Mouse (Mus musculus) myocyte (in vitro differentiated cells): ENCODE results near the gene Il4. TPM values are rescaled to one million over a fixed set of nuclear protein-coding genes. Genes with fewer than 3 reads are reported as not detected.

Experiments
- H3K27me3 ChIP-seq: one replicate; pipeline ENCODE4 v1.6.1; 2011; ENCODE audit not compliant: control insufficient read depth, insufficient read depth, insufficient read length
- H3K36me3 ChIP-seq: one replicate; pipeline ENCODE4 v1.6.1; 2011; ENCODE audit not compliant: control insufficient read depth, insufficient read depth
- H3K4me2 ChIP-seq: one replicate; pipeline ENCODE4 v1.6.1; 2011; ENCODE audit warnings: low read depth, control low read depth
- H3K4me3 ChIP-seq: one replicate; pipeline ENCODE4 v1.5.1; 2011; ENCODE audit warnings: mild to moderate bottlenecking, control low read depth, moderate library complexity
- H3K79me2 ChIP-seq: one replicate; pipeline ENCODE4 v1.6.1; 2011; ENCODE audit not compliant: control insufficient read depth, insufficient read depth
- H3ac ChIP-seq: one replicate; pipeline ENCODE4 v1.6.1; 2011; ENCODE audit not compliant: control insufficient read depth, insufficient read length
- CEBPB ChIP-seq: IDR thresholded peaks from 2 replicates; pipeline ENCODE4 v1.6.1; 2011; ENCODE audit warnings: mild to moderate bottlenecking, moderate library complexity; ENCODE audit not compliant: poor library complexity, insufficient read depth, severe bottlenecking
- E2F4 ChIP-seq: IDR thresholded peaks from one replicate; pipeline ENCODE4 v1.6.1; 2011; ENCODE audit warnings: mild to moderate bottlenecking, control low read depth, moderate library complexity; ENCODE audit not compliant: insufficient read depth
- MAX ChIP-seq: IDR thresholded peaks from one replicate; pipeline ENCODE4 v1.6.1; 2011; ENCODE audit warnings: low read depth, mild to moderate bottlenecking, control low read depth
- MYOD1 ChIP-seq, 3 experiments: IDR thresholded peaks; one replicate each; pipeline ENCODE4 v1.6.1; 2011; ENCODE audit warnings: control low read depth in 2 of 3, low read depth in 2 of 3, mild to moderate bottlenecking in 2 of 3, moderate library complexity in 1 of 3; ENCODE audit not compliant: insufficient read length in 2 of 3, control insufficient read depth in 1 of 3
- MYOG ChIP-seq, 3 experiments: IDR thresholded peaks; one replicate each; pipeline ENCODE4 v1.6.1; 2011; ENCODE audit warnings: control low read depth in 2 of 3, low read depth in 2 of 3, mild to moderate bottlenecking in 2 of 3; ENCODE audit not compliant: insufficient read length in 2 of 3, control insufficient read depth in 1 of 3, insufficient read depth in 1 of 3
- POLR2A ChIP-seq: IDR thresholded peaks from one replicate; pipeline ENCODE4 v1.6.1; 2011; ENCODE audit warnings: low read depth, mild to moderate bottlenecking, control low read depth, moderate library complexity; ENCODE audit not compliant: insufficient read length
- POLR2AphosphoS2 ChIP-seq: IDR thresholded peaks from one replicate; pipeline ENCODE4 v1.6.1; 2011; ENCODE audit warnings: low read depth, control low read depth; ENCODE audit not compliant: insufficient read length
- REST ChIP-seq: IDR thresholded peaks from one replicate; pipeline ENCODE4 v1.6.1; 2011; ENCODE audit warnings: mild to moderate bottlenecking, control low read depth, moderate library complexity; ENCODE audit not compliant: insufficient read depth, insufficient read length
- SRF ChIP-seq: IDR thresholded peaks from one replicate; pipeline ENCODE4 v1.6.1; 2011; ENCODE audit warnings: low read depth; ENCODE audit not compliant: control insufficient read depth, insufficient read length
- TCF12 ChIP-seq: IDR thresholded peaks from one replicate; pipeline ENCODE4 v1.6.1; 2011; ENCODE audit warnings: mild to moderate bottlenecking, control low read depth; ENCODE audit not compliant: poor library complexity, insufficient read depth, severe bottlenecking
- TCF3 ChIP-seq: IDR thresholded peaks from one replicate; pipeline ENCODE4 v1.6.1; 2011; ENCODE audit warnings: low read depth, control low read depth; ENCODE audit not compliant: insufficient read length
- USF1 ChIP-seq: IDR thresholded peaks from one replicate; pipeline ENCODE4 v1.6.1; 2011; ENCODE audit warnings: low read depth, mild to moderate bottlenecking, control low read depth, moderate library complexity
- polyA plus RNA-seq: library from polyadenylated mRNA; unstranded; fragments of >200 nt; fragmentation: generic; extraction: Trizol; gene quantifications from one replicate; pipeline ENCODE4 v1.2.1, GENCODE M21; 2012; ENCODE audit warnings: missing spikeins

Il4 gene
- polyA plus RNA-seq, 1 experiment = 0.19 TPM

- no peaks in the 10 kb centered on the region for H3K36me3 ChIP-seq
- H3K27me3 ChIP-seq = peaks cover 18% of the 10 kb centered on the region
- H3K4me2 ChIP-seq = no peak overlapping the region
- no peaks in the 10 kb centered on the region for H3K79me2 ChIP-seq
- H3ac ChIP-seq = no peak overlapping the region
- TF ChIP-seq TCF3 (no peak), USF1 (no peak), CEBPB (no peak), TCF12 (no peak), MYOG (IDR thresholded peaks at IDR 0.05; ENCODE audit: control insufficient read depth in 1 of 3, insufficient read depth in 1 of 3, insufficient read length in 2 of 3, low read depth in 2 of 3) (no peak), MAX (no peak), POLR2A (no peak)
- H3K4me3 ChIP-seq = no peak overlapping the region
Measured at GRCm38 (mm10) chr11:53621582-53622439, 3.3 kb upstream of the Il4 start.

GRCm38 (mm10) chr11:53620094-53620493, 1.6 kb upstream of the Il4 start:
- no peak overlapping the region for H3K4me3 ChIP-seq
- H3K4me2 ChIP-seq = no peak overlapping the region
- H3K36me3 ChIP-seq = no peaks in the 10 kb centered on the region
- TF ChIP-seq TCF12 = no peak
- no peak for TF ChIP-seq POLR2A
- TF ChIP-seq SRF = no peak
- no peak for TF ChIP-seq E2F4
- no peak for TF ChIP-seq USF1
- TF ChIP-seq MYOG (IDR thresholded peaks at IDR 0.05; ENCODE audit: control insufficient read depth in 1 of 3, insufficient read depth in 1 of 3, insufficient read length in 2 of 3, low read depth in 2 of 3) = no peak
- TF ChIP-seq REST = no peak
- TF ChIP-seq MAX = no peak
- no peak for TF ChIP-seq TCF3
- H3K79me2 ChIP-seq = no peaks in the 10 kb centered on the region
- H3K27me3 ChIP-seq = peaks cover 28% of the 10 kb centered on the region
- H3ac ChIP-seq = no peak overlapping the region

- no peak overlapping the region for H3K4me3 ChIP-seq
- no peak overlapping the region for H3K4me2 ChIP-seq
- H3K27me3 ChIP-seq = peaks cover 31% of the 10 kb centered on the region
- no peaks in the 10 kb centered on the region for H3K36me3 ChIP-seq
- H3ac ChIP-seq = no peak overlapping the region
- TF ChIP-seq USF1 (no peak), REST (no peak), POLR2AphosphoS2 (no peak), CEBPB (no peak), POLR2A (no peak), TCF12 (no peak)
- H3K79me2 ChIP-seq = no peaks in the 10 kb centered on the region
Measured at GRCm38 (mm10) chr11:53619428-53619827, 959 bp upstream of the Il4 start.

- no peaks in the 10 kb centered on the region for H3K79me2 ChIP-seq
- H3K4me2 ChIP-seq = no peak overlapping the region
- H3K36me3 ChIP-seq = no peaks in the 10 kb centered on the region
- H3K27me3 ChIP-seq = peaks cover 34% of the 10 kb centered on the region
- H3ac ChIP-seq = no peak overlapping the region
- H3K4me3 ChIP-seq = no peak overlapping the region
- no peak for TF ChIP-seq MYOG (IDR thresholded peaks at IDR 0.05; ENCODE audit: control insufficient read depth in 1 of 3, insufficient read depth in 1 of 3, insufficient read length in 2 of 3, low read depth in 2 of 3)
- TF ChIP-seq USF1 = no peak
- no peak for TF ChIP-seq SRF
- TF ChIP-seq E2F4 = no peak
- TF ChIP-seq POLR2A = no peak
Measured at GRCm38 (mm10) chr11:53617562-53618109, 833 bp downstream of the Il4 start.

GRCm38 (mm10) chr11:53616748-53617558, 1.5 kb downstream of the Il4 start:
- H3K4me2 ChIP-seq = no peak overlapping the region
- H3ac ChIP-seq = no peak overlapping the region
- no peaks in the 10 kb centered on the region for H3K36me3 ChIP-seq

More at GRCm38 (mm10) chr11:53616748-53617558, 1.5 kb downstream of the Il4 start:
- Histone ChIP-seq H3K4me3 (no peak overlapping the region), H3K27me3 (peaks cover 34% of the 10 kb centered on the region), H3K79me2 (no peaks in the 10 kb centered on the region)
- no peak for TF ChIP-seq USF1
- no peak for TF ChIP-seq MYOG (IDR thresholded peaks at IDR 0.05; ENCODE audit: control insufficient read depth in 1 of 3, insufficient read depth in 1 of 3, insufficient read length in 2 of 3, low read depth in 2 of 3)
- TF ChIP-seq SRF = no peak
- TF ChIP-seq POLR2A = no peak
- no peak for TF ChIP-seq MYOD1 (IDR thresholded peaks at IDR 0.05; ENCODE audit: control insufficient read depth in 1 of 3, insufficient read length in 2 of 3, low read depth in 2 of 3)
- TF ChIP-seq REST = no peak
- TF ChIP-seq CEBPB = no peak
- no peak for TF ChIP-seq TCF12
- TF ChIP-seq TCF3 = no peak
- no peak for TF ChIP-seq E2F4
- TF ChIP-seq POLR2AphosphoS2 = no peak
- TF ChIP-seq MAX = no peak
